Mouse (Mus musculus): ENCODE measurements around the gene Ncapg2. TPM values are rescaled to one million over a fixed set of nuclear protein-coding genes. Genes with fewer than 3 reads are reported as not detected.
A peak's percentile ranks its signal among the peaks of the same experiment; 100 is the strongest.

The Ncapg2 gene
- 1 to 10 TPM; 7.6 to 7.9 TPM for total RNA-seq (2021)
- long read RNA-seq, experiment 1, partial matches to known transcripts: 1 of 2 reads
- long read RNA-seq, experiment 1, other reads (novel, unspliced or antisense): 1 of 2 reads
- long read RNA-seq, experiment 2: 0 reads

DNA sequence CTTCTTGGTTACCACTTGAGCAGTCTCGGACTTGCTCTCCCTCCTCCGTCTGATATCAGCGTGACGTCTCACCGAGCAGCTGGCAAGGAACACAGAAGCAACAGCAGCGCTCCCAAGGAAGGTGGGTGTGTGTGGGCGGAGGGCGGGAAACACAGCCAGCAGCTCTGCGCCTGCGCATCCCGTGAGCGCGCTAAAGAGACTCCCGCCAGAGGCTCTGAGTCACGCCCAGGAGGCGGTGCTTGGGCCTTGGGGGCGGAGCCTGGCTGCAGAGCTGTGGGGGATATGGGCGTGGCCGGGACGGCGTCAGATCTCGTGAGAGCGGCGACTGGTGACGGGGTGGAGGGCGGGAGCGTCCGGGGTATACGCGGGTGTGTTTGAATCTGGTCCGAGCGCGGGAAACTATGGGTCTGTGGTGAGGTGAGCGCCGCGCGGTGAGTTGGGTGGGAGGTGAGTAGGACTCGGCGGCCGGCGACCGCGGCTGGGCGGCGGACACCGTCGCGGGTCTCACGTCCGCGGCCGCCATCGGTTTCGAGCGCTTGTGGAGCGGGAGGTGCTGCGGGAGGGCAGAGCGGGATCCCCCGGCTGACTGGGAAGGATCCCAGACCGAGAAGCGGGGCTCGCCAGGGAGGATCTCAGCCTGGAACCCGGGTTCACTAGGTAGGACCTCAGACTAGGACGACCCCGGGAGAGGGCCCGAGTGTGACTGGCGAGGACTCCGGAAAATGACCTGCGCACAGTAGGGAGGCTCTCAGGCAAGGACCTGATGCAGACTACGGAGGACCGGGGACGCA lies at the start of gene Ncapg2:
Gene Ncapg2, plus strand, starts transcription at position 358 of the 791 bp plus-strand sequence.
- DNase-seq: peak; percentile 99 to 100

DNA sequence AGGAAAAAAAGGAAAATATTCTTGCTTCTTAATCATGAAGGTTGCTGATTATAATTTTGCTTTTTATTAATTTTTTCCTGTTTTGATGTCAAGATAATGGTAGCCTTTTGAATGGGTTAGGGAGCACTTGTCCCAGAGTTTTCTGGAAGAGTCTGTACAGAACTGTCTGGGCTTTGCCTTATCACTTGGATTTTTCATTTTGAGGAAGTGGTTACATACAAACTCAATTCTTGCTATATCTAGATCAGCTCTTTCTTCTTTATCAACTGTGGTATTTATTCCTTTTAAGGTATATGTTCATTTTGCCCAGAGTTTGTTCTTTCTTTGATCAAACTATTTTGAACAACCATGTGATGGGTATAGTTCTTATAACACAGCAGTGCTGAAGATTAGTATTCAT lies 43.1 kb upstream of the Ncapg2 start:
- DNase-seq: no peak

DNA sequence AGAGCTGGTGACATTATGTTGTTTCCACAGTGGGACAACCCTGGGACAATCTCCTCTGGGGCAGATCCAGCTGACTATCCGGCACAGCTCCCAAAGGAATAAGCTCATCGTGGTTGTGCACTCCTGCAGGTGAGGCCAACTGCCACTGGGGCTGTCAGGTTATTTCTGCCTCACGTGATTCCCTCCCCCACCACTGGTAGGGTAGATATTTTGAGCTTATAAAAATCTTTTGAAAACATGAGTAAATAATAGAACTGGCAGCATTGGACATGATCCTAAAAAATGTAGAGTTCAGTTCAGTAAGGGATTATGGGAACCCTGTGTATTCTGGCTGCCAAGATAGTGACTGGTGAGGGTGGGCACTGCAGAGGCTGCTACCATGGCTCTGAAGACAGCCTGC lies 38.3 kb upstream of the Ncapg2 start:
- DNase-seq: no peak

DNA sequence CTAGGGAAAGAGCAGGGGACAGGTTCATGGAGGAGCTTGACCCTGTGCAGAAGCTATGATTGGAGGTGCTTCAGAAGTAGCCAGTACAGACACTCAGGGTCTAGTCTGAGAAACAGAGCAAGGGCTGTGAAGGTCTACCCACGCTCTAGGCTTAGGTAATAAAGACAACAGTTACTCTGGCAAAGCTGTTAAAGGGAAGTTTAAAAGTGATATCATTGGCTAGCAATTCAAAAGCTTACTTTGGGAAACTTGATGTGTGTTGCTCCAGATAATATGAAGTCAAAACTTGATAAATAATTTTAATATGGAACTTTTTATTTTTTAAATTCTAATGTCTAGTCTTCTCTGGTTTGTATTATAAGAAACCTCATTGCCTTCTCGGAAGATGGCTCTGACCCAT lies 37.9 kb upstream of the Ncapg2 start:
- no peak for DNase-seq

DNA sequence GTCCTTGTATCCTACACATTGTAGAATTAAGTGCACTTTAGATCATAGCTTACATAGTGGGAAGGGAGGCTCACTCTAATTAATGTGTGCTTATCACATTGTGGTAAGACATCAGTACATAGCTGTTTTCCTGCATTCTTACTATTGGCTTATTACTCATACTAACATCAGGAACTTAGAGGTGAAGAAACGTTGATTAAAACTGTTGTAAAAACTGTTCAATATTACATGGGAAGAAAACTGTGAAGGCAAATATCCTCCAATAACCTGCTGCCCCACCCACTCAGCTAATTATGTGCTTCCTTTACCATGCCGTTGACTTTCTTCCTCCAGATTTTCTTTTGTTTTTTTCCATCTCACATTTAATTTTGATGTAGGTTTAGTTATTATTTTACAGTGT lies 36.3 kb upstream of the Ncapg2 start:
- DNase-seq: no peak

DNA sequence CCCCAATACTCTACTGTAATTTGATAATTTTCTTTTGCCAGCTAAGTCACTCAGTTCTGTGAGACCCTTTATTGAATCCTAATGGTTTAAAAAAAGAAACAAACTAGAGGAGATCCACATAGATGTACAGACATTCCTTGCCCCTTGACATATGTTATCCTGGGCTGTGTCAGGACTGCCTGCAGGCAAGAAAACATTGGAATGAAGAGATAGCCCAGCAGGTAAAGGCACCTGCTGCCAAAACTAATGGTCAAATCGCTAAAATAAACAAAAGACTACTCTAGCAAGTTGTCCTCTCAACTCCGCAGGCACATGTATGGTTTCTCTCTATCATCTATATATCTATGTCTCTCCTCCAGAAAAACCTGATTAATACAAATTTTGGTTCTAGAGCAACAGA lies 22.1 kb upstream of the Ncapg2 start:
- DNase-seq: no peak

DNA sequence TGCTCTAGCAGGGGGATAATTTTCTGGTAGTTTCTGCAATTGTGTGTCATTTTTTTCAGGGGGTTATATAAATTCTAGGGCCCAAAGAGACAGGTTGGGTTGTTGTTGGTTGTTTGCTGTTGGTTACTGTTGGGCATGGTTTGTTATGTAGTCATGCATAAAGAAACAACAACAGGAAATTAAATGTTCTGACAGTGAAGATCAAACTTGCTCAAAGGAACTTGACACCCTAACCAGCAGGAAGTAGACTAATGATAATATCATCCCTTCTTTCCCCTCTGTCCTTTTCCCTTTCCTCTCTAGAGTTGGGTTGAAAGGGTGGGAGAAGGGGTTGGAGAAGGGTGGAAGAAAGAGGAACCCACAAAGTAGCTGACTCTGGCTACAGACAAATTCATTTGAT lies 21.2 kb upstream of the Ncapg2 start:
- DNase-seq: no peak

DNA sequence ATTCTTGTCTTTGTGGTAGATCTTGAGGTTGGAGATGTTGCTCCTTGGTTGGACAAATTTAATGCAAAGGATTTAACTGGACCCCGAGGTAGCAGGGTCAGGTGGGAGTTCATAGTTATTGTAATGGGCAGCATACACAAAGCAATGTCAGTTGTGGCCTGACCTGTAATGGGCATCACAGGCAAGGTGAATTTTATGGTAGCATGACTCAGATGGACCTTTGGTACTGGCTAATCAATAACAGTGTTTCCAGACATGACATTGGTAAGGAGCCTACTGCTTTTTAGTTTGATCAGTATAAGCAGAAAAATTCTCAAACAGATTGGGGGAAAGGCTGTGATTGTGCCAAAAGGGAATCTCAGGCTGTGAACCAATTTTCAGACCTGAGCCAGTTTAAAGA lies 18.4 kb upstream of the Ncapg2 start:
- DNase-seq: no peak

DNA sequence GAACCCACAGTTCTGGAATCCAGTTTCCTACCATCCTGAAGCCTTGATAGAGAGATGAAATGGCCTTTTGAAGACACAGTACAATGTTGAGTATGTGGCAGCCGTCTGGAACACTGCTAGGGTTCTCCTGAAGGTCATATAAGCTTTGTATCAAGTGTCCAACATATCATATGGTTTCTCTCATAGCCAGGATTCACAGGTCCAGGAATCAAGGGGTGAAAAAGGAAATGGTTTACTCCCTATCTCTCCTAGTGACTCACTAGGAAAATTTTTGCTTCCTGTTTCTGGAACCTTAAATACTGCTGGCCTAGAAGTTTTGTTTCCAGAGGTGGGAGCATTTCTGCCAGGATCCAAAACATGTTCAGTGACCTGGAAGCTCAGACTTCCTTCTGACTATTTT lies 15.3 kb upstream of the Ncapg2 start:
- no peak for DNase-seq

DNA sequence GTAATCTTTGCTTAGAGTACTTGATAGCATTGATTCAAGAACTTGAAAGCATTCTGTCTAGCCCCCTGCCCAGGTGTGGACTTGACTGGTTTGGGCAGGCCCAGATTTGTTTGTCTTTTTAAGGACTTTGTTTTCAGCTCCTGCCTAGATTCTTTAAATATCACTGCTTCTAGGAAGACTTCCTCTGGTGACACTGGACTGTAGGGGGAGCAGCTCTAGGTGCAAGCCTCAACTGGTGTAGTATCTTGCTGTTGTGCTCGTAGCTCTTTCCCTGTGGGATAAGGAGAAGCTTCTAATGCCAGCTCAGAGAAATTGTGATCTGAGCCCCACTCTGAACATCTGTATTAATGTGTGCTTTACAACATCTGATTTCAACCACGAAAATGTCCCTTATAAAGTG lies 10.9 kb upstream of the Ncapg2 start:
- no peak for DNase-seq

DNA sequence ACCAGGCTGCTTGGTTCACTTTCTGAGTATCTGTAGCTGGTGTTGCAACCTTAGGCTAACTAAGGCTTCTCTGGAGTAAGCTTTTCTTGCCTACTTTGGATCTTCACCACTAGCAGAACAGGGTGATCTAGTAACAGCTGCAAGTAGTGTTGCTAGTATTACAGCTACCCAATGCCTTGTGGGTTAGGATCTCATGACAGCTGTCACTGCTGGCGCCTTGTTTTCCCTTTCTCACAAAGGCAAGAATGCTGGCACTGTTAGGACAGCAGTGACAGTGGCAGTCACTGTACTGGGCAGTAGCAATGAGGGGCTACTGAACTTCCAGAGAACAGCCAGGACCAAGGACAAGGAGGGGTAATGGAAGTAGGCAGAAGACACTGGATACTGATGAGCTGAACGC lies 9.9 kb upstream of the Ncapg2 start:
- no peak for DNase-seq

DNA sequence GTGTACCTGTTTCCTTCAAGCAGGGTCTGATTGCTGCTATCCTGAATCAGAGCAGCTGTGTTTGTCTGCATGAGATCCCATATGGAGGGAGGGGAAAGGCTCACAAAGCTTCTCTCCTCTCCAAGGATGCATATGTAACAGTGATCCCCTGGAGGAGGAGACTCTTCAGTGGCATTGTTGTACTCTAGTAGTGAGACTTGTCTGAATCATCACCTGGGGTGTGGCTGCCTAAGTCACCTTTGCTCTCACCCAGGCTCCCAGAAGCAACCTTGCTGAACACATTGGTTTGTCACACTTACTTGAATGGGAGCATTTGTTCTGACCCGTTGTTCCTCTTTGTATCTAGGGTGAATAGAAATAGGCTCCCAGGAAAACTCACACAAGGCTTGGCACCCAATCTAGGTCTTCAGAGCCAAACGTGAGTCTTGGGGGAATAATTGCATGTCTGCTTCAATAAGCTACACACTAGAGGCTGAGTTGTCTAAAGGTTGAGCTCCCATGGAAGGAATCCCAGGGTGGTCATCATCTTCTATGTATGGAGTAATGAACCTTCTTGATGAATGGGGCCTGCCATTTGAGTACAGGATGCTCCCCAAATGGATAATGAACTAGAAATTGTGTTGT lies 9.0 kb upstream of the Ncapg2 start:
- no peak for DNase-seq

DNA sequence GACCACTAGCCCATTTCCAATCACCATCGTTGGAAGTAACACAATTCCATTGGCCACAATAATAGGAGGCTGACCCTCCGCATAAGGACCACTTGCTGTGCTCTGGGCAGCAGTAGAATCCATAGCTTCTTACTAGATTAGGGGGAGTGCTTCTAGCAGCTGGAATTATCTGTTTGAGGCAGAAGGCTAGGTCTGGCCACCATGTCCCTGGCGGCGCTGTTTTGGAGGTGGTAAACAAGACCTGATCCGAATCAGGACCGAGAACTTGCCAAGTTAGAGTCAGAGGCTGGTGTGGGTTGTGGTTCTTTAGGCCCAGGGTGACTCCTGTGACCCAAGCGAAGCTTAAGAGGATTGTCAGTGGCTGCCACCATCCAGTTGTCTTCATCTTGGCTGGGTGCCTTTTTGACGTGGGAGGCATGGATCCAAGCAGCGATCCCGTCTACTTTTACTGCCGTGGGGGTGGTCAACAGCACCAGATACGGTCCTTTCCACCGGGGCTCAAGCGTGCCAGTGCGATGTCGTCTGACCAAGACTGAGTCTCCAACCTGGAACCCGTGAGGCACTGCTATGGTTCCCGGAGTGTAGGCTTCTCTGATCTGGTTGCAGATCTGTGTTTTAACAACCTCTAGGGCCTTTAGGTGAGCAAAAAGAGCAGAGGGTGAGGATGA lies 1.1 kb upstream of the Ncapg2 start:
- peak in 1 of 2 experiments; percentile 1 for DNase-seq

DNA sequence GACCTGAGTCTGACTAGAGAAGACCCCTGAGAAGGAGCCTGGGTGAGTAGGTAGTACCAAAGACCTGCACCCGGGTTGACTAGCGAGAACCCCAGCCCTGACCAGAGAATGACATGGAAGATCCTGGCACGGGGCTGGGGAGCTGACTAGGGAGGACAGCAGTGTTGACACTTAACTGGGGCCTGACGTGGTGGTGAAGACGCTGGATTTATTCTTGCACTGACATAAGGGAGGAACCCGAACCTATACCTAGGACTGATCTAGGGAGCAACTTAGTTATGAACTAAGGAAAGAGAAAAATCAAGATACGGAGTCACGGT lies 594 bp downstream of the Ncapg2 start:
- peak in 1 of 2 experiments; percentile 12 for DNase-seq

DNA sequence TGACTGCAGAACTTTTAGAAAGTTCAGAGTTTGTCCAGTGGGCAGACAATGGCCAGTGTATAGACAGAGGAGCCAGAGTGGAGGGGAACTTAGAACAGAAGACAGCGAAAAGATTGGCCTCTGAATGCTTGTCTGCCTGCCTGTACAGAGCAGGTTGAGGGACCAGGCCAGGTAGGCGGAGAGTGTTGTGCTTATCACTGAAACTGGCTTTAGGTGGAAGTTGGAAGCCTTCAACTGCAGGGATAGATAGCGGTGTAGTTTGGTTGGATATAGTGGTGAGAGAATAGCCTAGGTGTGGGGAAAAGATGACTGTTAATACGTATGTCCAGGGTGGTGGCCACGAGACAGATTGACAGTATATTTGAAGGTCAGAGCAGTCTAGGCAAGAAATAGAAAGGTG lies 2.7 kb downstream of the Ncapg2 start:
- DNase-seq: no peak

DNA sequence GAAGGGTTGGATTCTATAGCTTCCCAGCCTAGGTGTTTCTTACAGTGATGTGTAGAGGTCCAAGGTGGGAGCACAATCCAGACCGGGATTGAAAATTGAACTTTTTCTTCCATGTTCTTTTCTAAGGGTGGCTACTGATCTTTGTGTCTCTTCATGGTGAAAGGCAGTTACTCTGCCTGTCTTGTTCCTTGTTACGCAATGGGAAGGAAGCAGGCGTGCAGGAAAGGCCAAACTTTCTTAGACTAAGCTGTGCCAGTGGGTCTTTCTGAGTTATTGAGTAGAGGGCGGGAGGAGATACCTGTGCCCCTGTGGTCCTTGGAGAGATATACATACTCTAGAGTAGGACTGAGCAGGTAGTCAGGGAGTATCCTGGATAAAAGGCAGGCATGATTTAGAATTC lies 9.7 kb downstream of the Ncapg2 start:
- no peak for DNase-seq

DNA sequence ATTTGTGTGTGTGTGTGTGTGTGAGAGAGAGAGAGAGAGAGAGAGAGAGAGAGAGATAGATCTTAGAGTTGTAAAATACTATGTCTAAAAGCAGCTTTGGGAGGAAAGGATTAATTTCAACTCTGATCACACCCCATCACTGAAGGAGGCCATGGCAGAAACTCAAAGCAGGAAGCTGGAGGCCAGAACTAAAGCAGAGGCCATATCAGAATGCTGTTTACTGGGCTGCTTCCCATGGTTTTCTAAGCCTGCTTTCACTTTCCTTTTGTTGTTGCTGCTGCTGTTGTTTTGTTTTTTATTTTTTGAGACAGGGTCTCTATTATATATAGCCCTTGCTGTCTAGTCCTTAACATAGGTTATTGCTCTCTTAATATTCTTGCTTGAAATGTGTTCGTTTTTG lies 11.3 kb downstream of the Ncapg2 start:
- no peak for DNase-seq

DNA sequence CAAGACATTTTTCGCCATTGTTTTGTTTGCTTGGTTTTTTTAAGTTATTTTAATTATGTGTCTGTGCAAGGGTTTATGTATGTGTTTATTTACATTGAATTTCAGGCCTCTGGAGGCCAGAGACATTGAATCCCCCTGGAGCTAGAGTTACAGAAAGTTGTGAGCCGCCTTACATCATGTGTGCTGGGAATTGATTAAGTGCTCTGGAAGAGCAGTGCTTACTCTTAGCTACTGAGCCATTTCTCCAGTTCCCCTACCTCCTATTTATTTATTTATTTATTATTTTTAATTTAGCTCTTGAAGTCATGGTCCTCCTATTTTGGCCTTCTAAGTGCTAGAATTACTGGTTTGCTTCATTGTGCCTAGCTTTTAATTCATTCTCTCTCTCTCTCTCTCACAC lies 16.5 kb downstream of the Ncapg2 start:
- DNase-seq: no peak

DNA sequence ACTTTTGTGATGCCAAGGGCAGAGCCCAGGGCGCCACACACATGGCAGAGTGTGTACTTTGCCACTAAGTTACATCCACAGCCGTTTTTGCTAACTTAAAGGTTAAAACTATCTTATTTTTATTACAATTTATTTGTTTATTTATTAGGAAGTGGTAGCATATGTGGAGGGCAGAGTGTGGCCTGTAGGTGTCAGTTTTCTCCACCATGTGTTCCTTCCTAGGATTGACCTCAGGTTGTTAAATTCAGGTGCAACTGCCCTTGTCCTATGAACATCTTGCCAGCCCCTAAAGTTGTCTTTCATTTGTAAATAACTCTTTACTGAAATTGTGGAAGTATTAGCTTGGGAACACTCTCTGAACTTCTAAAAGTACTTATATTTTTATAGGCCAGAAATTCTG lies 20.2 kb downstream of the Ncapg2 start:
- no peak for DNase-seq

DNA sequence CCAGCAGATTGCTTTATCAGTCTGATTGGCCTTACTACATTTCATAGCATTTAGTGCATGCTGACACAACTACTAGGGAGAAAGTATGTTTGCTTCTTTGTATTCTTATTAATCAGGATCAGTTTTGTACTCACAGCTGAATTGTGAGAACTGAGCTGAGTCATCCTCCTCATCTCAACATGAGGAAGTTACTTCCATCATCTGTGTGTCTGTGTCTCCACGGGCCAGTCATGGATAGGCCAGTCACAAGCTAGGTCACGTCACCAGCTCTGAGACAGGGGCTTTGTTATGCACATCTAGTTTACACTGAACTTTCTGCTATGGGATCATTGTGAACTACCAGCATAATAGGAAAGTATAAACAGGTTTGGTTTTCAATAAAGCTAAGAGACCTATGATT lies 28.5 kb downstream of the Ncapg2 start:
- DNase-seq: no peak

DNA sequence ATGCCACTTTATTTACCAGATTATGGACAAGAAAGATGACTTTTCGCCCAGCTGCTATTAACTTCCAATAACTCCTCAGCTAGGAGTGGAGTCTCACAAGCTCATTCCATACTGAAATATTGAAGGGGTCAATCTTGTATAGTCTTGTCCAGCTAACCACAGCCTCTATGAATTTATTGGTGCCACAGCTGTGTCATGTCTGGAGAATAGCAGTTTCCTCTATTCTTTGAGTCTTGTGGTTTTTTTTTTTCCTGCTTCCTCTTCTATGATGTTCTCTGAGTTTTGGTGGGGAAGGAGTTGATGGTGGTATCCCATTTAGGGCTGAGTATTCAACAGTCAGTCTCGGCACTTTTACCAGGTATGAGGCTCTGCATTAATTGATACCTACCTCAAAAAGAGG lies 30.0 kb downstream of the Ncapg2 start:
- DNase-seq: no peak

DNA sequence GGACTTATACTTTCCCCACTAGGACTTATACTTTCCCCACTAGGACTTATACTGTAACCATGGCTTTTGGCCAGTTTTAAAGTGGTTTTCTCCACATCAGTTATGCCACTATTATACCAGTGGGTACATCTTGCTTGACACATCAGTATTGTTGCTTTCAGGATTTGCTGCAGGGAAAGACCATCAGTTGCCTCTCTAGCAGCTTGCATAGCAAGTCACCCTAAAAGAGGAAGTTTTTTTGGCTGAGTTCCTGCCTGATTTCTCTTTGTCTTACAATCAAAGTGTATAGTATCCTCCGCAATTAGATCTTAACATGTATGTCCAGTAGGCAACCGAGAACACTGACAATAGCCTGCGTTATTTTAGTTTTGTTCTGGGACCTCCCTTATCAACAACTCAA lies 30.9 kb downstream of the Ncapg2 start:
- no peak for DNase-seq

DNA sequence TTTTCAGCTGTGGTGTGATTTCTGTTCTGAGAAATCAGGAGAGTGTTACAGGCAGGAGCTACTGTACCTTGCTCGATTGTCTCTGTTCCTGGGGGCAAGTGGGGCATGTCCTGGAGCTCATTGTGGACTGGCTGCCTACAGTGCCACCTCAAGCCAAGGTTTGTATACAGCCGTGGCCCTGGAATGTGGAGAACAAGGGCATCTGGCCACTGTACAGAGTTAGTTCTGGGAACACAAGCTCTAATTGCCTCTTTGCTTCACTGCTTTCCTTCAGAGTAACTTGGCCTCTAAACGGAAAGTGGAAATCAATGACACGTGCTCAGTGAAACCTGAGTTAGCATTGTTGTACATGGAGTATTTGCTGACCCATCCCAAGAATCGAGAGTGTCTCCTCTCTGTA lies 33.4 kb downstream of the Ncapg2 start:
- DNase-seq: no peak

DNA sequence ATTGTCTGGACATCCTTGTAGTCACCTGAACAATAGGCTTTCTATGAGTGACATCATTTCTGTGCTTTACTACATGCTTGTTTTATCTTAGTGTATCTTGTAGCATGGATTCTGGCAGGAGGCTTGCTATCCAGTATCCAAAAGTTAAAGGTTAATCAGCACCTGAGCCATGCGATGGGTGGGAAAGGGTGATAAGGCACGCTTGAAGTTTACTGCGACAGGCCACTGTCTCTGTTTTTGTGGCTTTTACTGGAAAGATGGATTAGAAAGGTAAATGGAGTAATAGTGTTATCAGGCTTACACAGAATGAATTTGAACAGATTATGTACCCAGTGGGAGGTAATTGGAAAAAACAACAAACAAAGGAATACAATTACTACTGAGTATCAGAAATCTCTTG lies 37.0 kb downstream of the Ncapg2 start:
- DNase-seq: no peak

Measured in adrenal gland, postnatal 36 days (tissue).